Mouse (Mus musculus) spleen, postnatal 14 days (tissue): ENCODE measurements around the gene Ugt1a5.
"Not testable (repeated sequence)": the region's sequence is repeated elsewhere in the genome, so short reads cannot be mapped to it uniquely, and the experiment has no call there.

Experiments
- DNase-seq, 2 experiments: peaks; one replicate each; pipeline ENCODE4 v3.0.0; 2021 to 2022; ENCODE audit warnings: low spot score in 2 of 2

The Ugt1a5 gene

DNA sequence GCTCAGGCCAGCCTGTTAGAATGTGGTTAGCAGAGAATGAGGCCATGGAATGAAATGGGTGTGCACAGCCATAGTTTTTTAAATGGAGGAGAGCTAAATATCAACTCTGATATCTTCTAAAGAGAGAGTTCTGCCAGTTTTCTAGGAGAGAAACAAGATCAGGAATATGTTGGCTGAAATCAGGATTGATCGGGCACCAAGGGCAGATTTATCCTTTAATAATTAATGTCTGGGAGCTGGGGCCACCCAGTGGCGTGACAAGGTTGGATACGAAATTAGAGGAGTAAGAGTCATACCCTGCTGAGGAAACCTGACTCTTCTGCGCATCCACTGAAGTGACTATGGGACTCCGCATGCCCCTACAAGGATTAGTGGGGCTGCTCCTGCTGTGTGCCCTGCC lies at the start of gene Ugt1a5:
Gene Ugt1a5, plus strand, starts transcription at position 302 of the 400 bp plus-strand sequence.
- DNase-seq, result no peak

DNA sequence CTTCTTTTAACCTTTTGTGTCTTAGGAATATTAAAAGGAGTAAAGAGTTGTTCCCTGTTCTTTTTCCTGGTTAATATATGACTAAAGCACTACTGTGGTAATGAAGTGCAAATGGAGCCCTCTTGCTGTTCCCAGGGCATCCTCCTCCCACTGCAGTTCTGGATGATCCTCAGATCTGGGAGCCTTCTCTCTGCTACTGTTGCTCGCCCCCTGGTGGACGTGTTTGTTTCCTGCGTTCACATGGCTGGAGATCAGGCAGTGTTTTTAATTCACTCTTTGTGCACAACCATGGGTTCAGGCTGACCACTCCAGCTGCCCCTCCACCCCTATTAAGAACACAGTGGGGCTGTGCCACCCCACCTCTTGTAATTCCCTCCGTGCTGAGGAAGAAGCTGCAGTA lies 45.3 kb upstream of the Ugt1a5 start:
- not testable (repeated sequence) for DNase-seq

DNA sequence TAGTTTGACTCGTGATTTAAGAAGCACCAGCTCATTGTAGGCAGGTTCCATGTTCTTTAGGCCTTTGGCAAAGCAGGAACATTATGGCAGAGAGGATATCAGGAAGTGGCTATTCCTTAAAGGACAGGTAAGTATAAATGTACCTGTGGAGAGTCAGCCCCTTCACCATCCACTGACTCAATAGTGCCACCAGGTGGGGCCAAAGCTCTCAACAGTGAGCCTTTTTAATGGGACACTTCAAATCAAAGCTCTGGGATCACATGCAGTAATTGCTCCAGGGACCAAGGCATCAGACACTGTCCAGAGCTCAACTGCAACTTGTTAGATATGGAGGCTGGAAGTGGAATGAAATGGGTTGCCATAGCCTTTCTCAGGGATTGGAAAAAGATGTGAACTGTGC lies 44.3 kb upstream of the Ugt1a5 start:
- DNase-seq, result not testable (repeated sequence)

DNA sequence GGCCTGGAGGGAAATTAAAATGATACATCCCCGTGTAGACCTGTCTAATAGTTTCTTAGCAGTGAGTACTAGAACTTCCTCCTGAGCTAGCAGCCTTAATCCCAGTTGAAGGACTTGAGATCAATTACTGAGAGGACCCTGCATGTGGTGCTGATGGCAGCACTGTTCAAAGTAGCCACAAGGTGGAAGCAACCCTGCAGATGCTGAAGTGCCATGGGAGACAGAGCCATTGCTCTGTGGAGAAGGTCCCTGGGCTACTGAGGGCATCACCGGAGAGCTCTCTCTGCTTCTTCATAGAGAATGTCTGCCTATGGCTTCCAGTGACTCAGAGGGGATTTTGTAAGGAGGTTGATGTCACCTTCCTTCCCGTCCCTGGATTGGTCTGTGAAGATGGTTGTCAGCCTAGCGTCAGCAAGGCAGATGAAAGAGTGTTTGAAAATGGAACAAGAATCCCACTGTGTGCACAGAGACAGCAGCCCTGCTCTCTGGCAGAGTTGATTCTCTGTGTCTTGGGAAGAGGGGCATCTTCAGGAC lies 39.9 kb upstream of the Ugt1a5 start:
- not testable (repeated sequence) for DNase-seq

DNA sequence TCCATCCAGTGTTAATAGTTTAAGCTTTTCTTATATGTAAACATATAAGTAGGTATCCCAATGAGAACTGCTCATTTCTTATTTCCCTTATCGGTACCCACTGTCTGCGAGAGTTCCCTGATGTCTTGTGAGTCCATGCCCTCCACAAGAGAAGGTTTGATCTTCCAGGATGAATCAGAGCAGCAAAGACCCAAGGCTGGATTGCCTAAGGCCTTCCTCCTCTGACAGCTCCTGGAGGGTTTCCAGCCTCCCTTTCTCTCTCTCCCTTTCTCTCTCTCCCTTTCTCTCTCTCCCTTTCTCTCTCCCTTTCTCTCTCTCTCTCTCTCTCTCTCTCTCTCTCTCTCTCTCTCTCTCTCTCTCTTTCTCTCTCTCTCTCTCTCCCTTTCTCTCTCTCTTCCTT lies 36.7 kb upstream of the Ugt1a5 start:
- not testable (repeated sequence) for DNase-seq

DNA sequence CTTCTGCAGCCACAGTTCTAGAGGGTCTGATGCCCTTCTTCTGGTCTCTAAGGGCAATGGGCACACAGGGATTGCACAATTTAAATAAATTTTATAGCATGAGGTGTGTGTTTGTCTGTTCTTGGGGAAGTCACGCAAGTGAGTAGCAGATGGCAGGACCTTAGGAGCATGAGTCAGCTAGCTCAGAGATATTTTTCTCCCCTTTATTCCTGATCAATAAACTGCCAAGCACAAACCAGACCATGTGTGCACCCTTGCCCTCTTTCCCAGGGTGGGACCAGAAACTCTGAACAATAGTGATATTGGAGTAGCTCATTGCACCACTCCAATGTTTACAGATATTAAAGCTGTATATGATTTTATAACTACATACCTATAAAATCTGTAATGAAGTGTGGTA lies 35.6 kb upstream of the Ugt1a5 start:
- DNase-seq, result not testable (repeated sequence)

DNA sequence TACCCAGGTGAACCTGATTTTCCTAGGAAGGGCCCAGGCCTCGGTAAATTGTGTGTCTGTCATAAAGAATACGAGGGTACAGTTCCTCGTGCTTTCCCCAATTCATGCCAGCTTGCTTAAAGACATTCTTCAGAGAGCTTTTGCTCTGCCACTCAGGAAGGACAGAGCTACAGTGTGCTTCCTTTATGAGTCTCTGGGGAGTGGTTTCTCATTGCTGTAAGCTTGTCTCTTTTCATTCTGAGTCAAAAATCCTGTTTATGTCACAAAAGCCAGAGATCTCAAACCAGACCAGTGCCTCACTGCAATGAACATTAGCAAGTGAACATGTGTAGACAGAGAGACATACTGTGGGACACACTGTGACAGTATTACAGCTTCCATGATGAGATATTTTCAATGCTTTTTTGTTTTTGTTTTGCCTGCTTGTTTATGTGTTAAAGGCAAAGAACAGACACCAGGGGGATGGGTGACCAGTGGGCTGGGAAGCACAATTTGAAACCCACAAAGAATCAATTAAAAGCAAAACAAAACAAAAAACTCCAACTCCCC lies 31.8 kb upstream of the Ugt1a5 start:
- no peak for DNase-seq

DNA sequence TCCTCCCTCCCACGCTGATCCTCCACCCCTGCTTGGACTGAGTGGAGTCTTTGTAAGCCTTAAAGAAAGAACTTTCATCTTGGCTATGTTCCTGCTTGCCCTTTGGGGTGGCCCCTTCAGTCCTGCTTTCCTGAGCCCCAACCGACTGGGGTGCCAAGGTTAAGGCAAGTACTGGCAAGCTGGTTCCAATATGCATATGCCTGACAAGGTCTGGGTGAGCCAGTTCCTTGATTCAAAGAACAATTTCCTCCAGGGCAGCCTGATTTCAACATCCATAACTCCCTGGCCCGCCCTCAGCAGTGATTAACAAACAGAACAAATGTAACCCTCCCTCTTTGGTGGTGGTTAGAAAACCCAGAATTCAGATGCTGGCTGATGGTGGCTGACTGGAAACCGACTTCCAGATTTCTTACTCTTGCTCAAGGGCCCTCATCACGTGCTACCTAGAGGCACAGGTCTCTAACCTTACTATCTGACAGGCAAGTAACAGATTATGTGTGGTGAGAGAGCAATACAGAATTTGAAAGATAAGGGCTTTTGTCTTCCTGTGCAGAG lies 31.3 kb upstream of the Ugt1a5 start, which contains the start of gene Ugt1a6a:
Gene Ugt1a6a, plus strand, starts transcription at position 353 of the 555 bp plus-strand sequence.
- not testable (repeated sequence) for DNase-seq

DNA sequence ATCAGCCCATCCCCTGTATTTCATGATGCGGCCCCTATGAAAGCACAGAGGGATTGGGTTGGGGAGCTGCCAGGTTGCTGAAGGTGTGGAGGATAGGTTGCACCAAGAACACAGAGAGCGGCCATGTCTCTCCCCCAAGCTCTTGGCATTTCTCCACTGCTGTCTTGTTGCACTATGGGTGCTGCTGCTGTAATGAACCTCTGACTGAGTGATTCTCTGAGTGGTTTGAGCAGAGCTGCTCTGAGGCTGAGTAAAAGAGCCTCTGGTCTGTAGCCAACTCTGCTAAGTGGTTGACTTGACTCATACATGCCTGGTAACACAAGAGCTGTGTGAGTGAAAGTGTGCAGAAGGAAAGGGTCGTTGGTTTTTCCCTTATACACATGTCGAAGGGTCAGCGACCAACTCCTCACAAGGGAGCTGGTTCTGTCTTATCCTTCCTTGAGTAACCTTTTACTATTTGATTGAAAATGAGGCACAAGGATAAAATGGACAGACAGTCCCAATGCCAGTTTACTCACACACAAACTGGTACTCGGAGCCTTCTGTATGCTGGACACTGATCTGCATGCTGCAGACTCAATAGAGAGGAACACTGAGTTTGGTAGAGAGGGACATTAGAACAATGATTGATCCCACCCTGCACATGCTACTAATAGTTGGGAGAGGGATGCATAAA lies 30.4 kb upstream of the Ugt1a5 start:
- DNase-seq, result not testable (repeated sequence)

DNA sequence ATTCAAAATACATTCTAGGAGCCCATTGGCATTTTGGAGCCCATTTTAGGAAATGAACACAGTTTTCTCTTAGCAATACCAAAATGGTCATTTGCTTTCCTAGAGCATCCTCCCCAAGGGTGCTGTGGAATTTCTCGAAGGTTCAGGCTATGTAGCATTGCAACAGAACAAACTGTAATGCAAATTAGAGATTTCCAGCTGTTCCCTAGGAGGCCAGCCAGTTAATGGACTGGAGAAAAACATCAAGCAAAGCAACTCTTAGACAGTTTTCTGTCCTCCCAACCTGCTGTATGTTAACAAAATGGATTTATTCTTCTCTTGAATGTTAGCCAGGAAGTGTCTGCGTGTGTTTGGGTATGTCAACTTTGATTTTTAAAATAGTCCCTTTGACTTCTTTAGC lies 29.2 kb upstream of the Ugt1a5 start:
- no peak for DNase-seq

DNA sequence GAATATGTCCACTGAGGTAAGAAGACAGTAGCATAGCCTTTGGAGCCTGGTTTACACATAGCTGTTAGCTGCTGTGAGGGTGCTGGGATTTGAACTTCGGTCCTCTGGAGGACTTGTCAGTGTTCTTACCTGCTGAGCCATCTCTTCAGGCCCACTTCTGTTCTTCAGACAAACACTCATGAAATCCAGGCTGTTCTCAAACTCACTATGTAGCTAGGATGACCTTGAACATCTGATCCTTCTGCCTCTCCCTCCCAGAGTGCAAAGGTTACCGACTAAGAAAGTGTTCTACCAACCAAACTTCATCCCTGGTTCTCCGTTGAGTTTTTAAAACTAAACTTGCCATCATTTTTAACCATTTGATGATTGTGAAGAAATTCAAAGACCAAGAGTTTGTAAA lies 28.5 kb upstream of the Ugt1a5 start:
- no peak for DNase-seq

DNA sequence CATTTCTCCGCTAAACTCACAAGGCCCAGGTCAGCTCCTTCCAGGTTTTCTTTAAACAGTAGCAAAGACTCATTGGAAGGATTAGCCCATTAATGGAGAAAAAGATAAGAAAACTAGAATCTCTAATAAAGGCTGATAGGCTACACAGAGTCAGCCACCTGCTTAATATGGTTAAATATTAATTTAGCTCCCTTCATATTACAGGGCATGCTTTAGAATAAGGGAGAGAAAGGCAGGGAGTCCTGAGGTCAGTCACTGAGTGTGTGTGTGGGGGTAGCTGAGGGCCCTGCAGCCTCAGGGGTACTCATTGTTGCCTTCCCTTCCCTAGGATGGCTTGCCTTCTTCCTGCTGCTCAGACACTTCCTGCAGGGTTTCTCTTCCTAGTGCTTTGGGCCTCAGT lies 27.7 kb upstream of the Ugt1a5 start:
- no peak for DNase-seq

DNA sequence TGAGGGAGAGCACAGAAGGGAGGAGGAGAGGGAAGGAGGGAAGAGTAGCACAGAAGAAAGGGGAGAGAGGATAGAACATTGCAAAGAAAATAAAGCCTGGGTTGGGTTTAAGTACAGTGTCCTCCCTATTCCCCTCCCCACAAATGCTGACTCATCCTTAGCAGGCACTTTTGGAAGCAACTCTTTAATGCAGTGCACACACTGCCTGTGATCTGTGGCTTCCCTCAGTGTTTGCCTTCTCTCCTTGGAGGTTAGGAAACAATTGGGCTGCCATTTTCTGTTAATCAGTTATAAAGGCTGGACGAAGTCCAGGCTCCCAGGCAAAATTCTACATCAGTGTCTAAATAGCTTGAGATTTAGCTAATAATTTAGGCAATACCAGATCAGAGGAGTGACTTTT lies 25.3 kb upstream of the Ugt1a5 start:
- DNase-seq, result not testable (repeated sequence)

DNA sequence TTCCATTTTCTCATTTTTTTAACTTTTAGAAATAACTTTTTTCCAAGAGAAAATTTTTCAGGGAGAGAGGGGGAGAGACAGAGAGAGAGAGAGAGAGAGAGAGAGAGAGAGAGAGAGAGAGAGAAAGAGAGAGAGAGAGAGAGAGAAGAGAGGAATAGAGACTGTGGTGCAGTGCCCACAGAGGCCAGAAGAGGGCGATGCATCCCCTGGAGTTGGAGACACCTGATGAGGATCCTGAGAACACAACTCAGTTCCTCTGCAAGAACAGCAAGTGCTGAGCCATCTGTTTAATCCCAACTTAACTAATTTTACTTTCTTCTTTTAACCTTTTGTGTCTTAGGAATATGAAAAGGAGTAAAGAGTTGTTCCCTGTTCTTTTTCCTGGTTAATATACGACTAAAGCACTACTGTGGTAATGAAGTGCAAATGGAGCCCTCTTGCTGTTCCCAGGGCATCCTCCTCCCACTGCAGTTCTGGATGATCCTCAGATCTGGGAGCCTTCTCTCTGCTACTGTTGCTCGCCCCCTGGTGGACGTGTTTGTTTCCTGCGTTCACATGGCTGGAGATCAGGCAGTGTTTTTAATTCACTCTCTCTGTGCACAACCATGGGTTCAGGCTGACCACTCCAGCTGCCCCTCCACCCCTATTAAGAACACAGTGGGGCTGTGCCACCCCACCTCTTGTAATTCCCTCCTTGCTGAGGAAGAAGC lies 21.7 kb upstream of the Ugt1a5 start:
- peak; percentile 31 to 54 for DNase-seq

DNA sequence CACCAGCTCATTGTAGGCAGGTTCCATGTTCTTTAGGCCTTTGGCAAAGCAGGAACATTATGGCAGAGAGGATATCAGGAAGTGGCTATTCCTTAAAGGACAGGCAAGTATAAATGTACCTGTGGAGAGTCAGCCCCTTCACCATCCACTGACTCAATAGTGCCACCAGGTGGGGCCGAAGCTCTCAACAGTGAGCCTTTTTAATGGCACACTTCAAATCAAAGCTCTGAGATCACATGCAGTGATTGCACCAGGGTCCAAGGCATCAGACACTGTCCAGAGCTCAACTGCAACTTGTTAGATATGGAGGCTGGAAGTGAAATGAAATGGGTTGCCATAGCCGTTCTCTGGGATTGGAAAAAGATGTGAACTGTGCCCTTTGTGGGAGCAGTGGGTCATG lies 20.5 kb upstream of the Ugt1a5 start:
- not testable (repeated sequence) for DNase-seq

DNA sequence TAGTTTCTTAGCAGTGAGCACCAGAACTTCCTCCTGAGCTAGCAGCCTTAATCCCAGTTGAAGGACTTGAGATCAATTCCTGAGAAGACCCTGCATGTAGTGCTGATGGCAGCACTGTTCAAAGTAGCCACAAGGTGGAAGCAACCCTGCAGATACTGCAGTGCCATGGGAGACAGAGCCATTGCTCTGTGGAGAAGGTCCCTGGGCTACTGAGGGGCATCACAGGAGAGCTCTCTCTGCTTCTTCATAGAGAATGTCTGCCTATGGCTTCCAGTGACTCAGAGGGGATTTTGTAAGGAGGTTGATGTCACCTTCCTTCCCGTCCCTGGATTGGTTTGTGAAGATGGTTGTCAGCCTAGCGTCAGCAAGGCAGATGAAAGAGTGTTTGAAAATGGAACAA lies 15.7 kb upstream of the Ugt1a5 start:
- DNase-seq, result not testable (repeated sequence)

DNA sequence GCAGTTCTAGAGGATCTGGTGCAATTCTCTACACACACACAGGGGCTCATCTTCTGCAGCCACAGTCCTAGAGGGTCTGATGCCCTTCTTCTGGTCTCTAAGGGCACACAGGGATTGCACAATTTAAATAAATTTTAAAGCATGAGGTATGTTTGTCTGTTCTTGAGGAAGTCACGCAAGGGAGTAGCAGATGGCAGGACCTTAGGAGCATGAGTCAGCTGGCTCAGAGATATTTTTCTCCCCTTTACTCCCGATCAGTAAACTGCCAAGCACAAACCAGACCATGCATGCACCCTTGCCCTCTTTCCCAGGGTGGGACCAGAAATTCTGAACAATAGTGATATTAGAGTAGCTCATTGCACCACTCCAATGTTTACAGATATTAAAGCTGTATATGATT lies 7.4 kb upstream of the Ugt1a5 start:
- DNase-seq, result no peak

DNA sequence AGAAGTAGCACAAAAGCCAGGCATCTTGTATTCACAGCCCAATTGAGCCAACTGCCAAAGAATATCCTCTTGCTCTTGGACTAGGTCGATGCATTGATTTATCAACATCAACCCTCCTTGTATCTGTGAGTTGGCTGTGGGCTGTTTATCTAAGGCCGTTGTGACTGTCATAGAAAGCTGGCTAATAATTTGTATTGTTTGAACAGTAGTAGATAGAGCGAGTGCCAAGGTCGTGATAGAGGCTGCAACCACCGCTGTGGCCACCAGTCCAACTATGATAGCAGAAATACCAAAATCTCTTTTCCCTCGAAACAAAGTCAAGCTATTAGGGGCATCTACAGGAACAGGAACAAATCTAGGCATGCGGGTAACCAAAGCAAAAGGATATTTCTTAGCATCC lies 6.4 kb downstream of the Ugt1a5 start:
- not testable (repeated sequence) for DNase-seq

DNA sequence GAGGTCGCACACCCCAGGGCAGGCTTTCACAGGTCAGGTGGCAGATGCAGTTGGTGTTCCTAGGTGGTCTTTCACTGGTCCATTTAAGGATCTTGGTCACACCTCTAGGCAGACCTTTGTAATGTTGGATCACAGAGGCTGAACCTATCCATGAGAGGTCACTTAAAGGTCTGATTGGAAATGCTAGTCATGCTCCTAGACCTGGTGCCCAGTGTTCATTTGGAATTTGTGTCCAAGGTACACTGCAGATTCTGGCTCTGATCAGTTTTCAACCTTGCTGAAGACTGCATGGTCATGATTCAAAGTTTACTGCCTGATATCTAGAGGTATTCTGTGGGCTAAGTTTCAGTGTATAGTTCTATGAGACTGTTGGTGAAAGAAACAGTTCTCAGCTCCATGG lies 13.8 kb downstream of the Ugt1a5 start:
- DNase-seq, result no peak

DNA sequence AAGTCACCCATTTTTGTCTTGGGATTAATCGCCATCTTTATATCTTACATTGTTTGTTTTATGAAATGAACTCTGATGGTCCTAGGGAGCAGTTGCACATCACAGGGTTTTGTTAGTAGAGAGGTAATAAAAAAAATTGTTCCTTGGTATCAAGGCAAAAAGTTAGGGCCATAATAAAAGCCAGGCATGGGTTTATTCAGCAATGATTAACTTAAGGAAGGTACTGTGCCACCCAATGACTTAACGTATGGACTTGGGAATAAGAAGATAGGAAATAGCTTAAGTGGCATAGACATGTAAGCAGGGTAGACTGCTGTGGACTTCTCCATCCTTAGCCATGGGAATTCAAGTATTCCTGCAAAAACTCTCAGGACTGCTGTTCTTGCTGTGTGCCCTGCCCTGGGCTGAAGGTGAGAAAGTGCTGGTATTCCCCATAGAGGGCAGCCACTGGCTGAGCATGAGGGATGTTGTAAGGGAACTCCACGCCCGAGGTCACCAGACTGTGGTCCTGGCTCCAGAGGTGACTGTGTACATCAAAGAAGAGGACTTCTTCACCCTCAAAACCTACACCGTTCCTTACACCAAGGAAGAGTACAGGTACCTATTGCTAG lies 20.6 kb downstream of the Ugt1a5 start:
- no peak for DNase-seq

DNA sequence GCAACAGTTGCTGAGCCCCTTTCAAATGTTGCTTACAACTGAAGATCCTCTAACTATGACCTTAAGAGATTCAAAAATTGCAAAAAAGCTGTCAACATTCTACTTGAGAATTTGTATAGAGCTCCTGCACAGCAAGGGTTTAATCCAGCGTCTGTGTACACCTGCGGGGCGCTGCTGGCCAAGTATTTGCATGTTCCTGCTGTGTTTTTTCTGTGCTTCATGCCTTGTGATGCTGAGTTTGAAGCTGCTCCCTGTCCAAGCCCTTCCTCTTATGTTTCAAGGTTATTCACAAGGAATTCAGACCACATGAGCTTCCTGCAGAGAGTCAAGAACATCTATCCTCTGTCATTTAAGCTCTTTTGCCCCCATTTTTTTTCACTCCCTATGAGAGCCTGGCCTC lies 26.3 kb downstream of the Ugt1a5 start:
- DNase-seq, result no peak

DNA sequence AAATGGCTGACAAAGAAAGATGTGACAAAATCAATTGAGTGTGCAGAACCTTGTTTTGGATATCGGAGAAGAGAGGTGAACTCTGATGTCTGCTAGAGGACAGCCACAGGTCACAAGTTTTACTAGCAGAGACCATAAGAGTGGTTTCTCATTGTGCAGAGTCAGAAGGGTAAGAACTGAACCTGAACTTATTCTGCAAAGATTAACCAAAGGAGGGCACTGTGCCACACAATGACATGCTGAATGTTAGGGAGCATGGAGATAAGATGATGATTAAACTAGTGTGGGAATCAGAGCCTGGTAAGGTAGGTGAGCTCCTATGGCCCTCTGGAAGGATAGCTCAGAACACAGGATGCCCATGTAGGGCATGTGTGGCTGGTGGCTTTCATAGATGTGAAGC lies 29.9 kb downstream of the Ugt1a5 start:
- no peak for DNase-seq
